Mouse (Mus musculus) kidney, adult 2 months (tissue): ENCODE results near the gene Zfp771.

ENCODE experiments used
- CTCF ChIP-seq: fragments of 200-500 bp; conservative IDR thresholded peaks from 2 replicates; pipeline ENCODE4 v1.5.1; 2011; ENCODE audit warnings: low read depth, mild to moderate bottlenecking, control low read depth, low read length, moderate library complexity, mixed read lengths; ENCODE audit not compliant: insufficient read depth, insufficient read length
- POLR2A ChIP-seq: fragments of 200-500 bp; IDR thresholded peaks from one replicate; pipeline ENCODE4 v1.6.1; 2011; ENCODE audit warnings: low read depth, low read length, control low read depth

DNA sequence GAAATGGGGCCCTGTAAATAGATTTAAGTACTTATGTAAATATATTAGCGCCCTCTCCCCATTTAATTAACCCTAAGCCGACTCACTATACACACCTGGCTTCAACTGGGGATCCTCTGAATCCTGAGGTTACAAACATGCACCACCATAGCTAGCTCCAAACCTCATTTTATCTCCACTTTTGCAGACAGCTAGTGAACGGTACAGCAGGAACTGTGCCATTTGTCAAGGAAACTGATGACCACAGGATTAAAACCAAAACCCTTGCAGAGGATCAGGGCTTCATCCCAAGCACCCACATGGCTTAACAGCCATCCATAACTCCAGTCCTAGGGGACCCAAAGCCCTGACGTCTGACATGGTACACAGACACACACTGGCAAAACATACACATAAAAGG, 10.9 kb downstream of the Zfp771 start:
- TF ChIP-seq CTCF = no peak
- TF ChIP-seq POLR2A = no peak
